Mouse (Mus musculus): ENCODE results near the gene Acad10.
"Not testable (repeated sequence)": the region's sequence is repeated elsewhere in the genome, so short reads cannot be mapped to it uniquely, and the experiment has no call there.

The Acad10 gene

GRCm38 (mm10) chr5:121660059-121660896 lies at the start of gene Acad10, which contains the start of gene Brap:
Acad10 (minus strand) TSS chr5:121660514.
Brap (plus strand) TSS chr5:121660563.
- DNase-seq (ENCODE audit: low read depth, low spot score), result peak; percentile 95

GRCm38 (mm10) chr5:121704512-121705248 lies 44.4 kb upstream of the Acad10 start:
- no peak for DNase-seq (ENCODE audit: low read depth, low spot score)

- no peak for DNase-seq (ENCODE audit: low read depth, low spot score)
Observed at GRCm38 (mm10) chr5:121703341-121703740, 43.0 kb upstream of the Acad10 start.

GRCm38 (mm10) chr5:121701111-121701769 lies 40.9 kb upstream of the Acad10 start:
- DNase-seq (ENCODE audit: low read depth, low spot score), result no peak

GRCm38 (mm10) chr5:121700496-121700895 lies 40.2 kb upstream of the Acad10 start:
- no peak for DNase-seq (ENCODE audit: low read depth, low spot score)

- DNase-seq (ENCODE audit: low read depth, low spot score), result no peak
Observed at GRCm38 (mm10) chr5:121699891-121700290, 39.6 kb upstream of the Acad10 start.

- DNase-seq (ENCODE audit: low read depth, low spot score), result no peak
Observed at GRCm38 (mm10) chr5:121696761-121697160, 36.4 kb upstream of the Acad10 start.

GRCm38 (mm10) chr5:121692897-121693296 lies 32.6 kb upstream of the Acad10 start:
- DNase-seq (ENCODE audit: low read depth, low spot score), result no peak

- DNase-seq (ENCODE audit: low read depth, low spot score), result not testable (repeated sequence)
Observed at GRCm38 (mm10) chr5:121691436-121691835, 31.1 kb upstream of the Acad10 start.

GRCm38 (mm10) chr5:121690482-121691211 lies 30.3 kb upstream of the Acad10 start:
- DNase-seq (ENCODE audit: low read depth, low spot score), result no peak

- DNase-seq (ENCODE audit: low read depth, low spot score), result no peak
Observed at GRCm38 (mm10) chr5:121686113-121686898, 26.0 kb upstream of the Acad10 start.

GRCm38 (mm10) chr5:121685495-121685894 lies 25.2 kb upstream of the Acad10 start:
- DNase-seq (ENCODE audit: low read depth, low spot score), result no peak

- DNase-seq (ENCODE audit: low read depth, low spot score), result no peak
Observed at GRCm38 (mm10) chr5:121682250-121682649, 21.9 kb upstream of the Acad10 start.

- DNase-seq (ENCODE audit: low read depth, low spot score), result no peak
Observed at GRCm38 (mm10) chr5:121670412-121670811, 10.1 kb upstream of the Acad10 start.

- DNase-seq (ENCODE audit: low read depth, low spot score), result no peak
Observed at GRCm38 (mm10) chr5:121668411-121668810, 8.1 kb upstream of the Acad10 start.

- DNase-seq (ENCODE audit: low read depth, low spot score), result no peak
Observed at GRCm38 (mm10) chr5:121667067-121667466, 6.8 kb upstream of the Acad10 start.

- DNase-seq (ENCODE audit: low read depth, low spot score), result no peak
Observed at GRCm38 (mm10) chr5:121664971-121665370, 4.7 kb upstream of the Acad10 start.

- no peak for DNase-seq (ENCODE audit: low read depth, low spot score)
Observed at GRCm38 (mm10) chr5:121664078-121664477, 3.8 kb upstream of the Acad10 start.

GRCm38 (mm10) chr5:121663456-121663855 lies 3.1 kb upstream of the Acad10 start:
- no peak for DNase-seq (ENCODE audit: low read depth, low spot score)

GRCm38 (mm10) chr5:121661494-121661893 lies 1.2 kb upstream of the Acad10 start:
- DNase-seq (ENCODE audit: low read depth, low spot score), result no peak

GRCm38 (mm10) chr5:121660897-121661254 lies 562 bp upstream of the Acad10 start:
- no peak for DNase-seq (ENCODE audit: low read depth, low spot score)
